Mouse (Mus musculus) ES-E14 (cell line): ENCODE results near the gene Cnot6. TPM values are rescaled to one million over a fixed set of nuclear protein-coding genes. Genes with fewer than 3 reads are reported as not detected.

Source experiments
- DNase-seq: peaks from one replicate; pipeline ENCODE4 v3.0.0-alpha.2; 2013; ENCODE audit warnings: low read depth, low spot score
- H3K27ac ChIP-seq: 2 replicates; pipeline ENCODE4 v1.5.1; 2012; ENCODE audit warnings: low read depth, mild to moderate bottlenecking, low read length, moderate library complexity, mixed read lengths; ENCODE audit not compliant: poor library complexity, insufficient read depth, severe bottlenecking
- H3K36me3 ChIP-seq: 2 replicates; pipeline ENCODE4 v1.6.1; 2012; ENCODE audit warnings: mild to moderate bottlenecking, low read length, moderate library complexity, mixed read lengths; ENCODE audit not compliant: control insufficient read depth, poor library complexity, insufficient read depth, severe bottlenecking
- H3K4me1 ChIP-seq, 2 experiments: fragments of 150-350 bp in 1 of 2; sonication (generic) in 1 of 2; 2 replicates each; pipeline ENCODE4 v1.6.1; 2012; ENCODE audit warnings: low read length in 2 of 2, mild to moderate bottlenecking in 1 of 2, mixed read lengths in 1 of 2; ENCODE audit not compliant: control insufficient read depth in 2 of 2, insufficient read depth in 2 of 2, poor library complexity in 1 of 2
- H3K4me3 ChIP-seq, 2 experiments: fragments of 150-350 bp in 1 of 2; sonication (generic) in 1 of 2; 2 replicates each; pipeline ENCODE4 v1.5.1; 2012; ENCODE audit warnings: low read length in 2 of 2, low read depth in 1 of 2, mild to moderate bottlenecking in 1 of 2, mixed read lengths in 1 of 2; ENCODE audit not compliant: insufficient read depth in 1 of 2, poor library complexity in 1 of 2, severe bottlenecking in 1 of 2
- H3K9ac ChIP-seq: 2 replicates; pipeline ENCODE4 v1.6.1; 2012; ENCODE audit warnings: low read depth, mild to moderate bottlenecking, low read length, mixed read lengths; ENCODE audit not compliant: poor library complexity, insufficient read depth, severe bottlenecking
- H3K9me3 ChIP-seq: fragments of 150-350 bp; sonication (generic); 2 replicates; pipeline ENCODE4 v1.6.1; 2012; ENCODE audit warnings: low read depth, mild to moderate bottlenecking, low read length; ENCODE audit not compliant: control insufficient read depth, insufficient read depth
- CHD2 ChIP-seq: IDR thresholded peaks from 2 replicates; pipeline ENCODE4 v1.6.1; 2014; ENCODE audit warnings: mild to moderate bottlenecking, low read depth, low read length, inconsistent platforms
- HCFC1 ChIP-seq: IDR thresholded peaks from 2 replicates; pipeline ENCODE4 v1.6.1; 2012; ENCODE audit warnings: low read length, inconsistent platforms, borderline replicate concordance; ENCODE audit not compliant: insufficient read depth
- MAFK ChIP-seq: IDR thresholded peaks from 2 replicates; pipeline ENCODE4 v1.6.1; 2014; ENCODE audit warnings: mild to moderate bottlenecking, low read depth, low read length, inconsistent platforms; ENCODE audit not compliant: insufficient read depth
- ZC3H11A ChIP-seq: IDR thresholded peaks from 2 replicates; pipeline ENCODE4 v1.6.1; 2012; ENCODE audit warnings: low read depth, mild to moderate bottlenecking, inconsistent platforms, low read length, borderline replicate concordance
- ZNF384 ChIP-seq: IDR thresholded peaks from 2 replicates; pipeline ENCODE4 v1.6.1; 2012; ENCODE audit warnings: low read depth, low read length, inconsistent platforms
- in situ Hi-C, 2 experiments: fragments of 600-800 bp; cut with MboI; formaldehyde crosslinking; loops; one replicate each; pipeline ENCODE4 v1.15.1; 2025; ENCODE audit warnings: low sequenced_read_pairs in 2 of 2, inconsistent platforms in 1 of 2; ENCODE audit not compliant: unreplicated experiment in 2 of 2
- total RNA-seq: library from RNA; depleted of rRNA; stranded (reverse); fragments of 300-350 nt; gene quantifications from 2 replicates; pipeline ENCODE4 v1.2.3, GENCODE M21; 2012; rRNA removed

The Cnot6 gene
- 39.4 and 45.8 TPM in 2 replicates for total RNA-seq

- H3K27ac ChIP-seq = peak within 1 kb of the TSS; percentile 92
- DNase-seq = peak; percentile 98
- peak; percentile 70; the same call in 1 of the 2 replicates for TF ChIP-seq HCFC1
- TF ChIP-seq MAFK = no peak
- TF ChIP-seq CHD2 = no peak
- H3K4me3 ChIP-seq = peak within 1 kb of the TSS; percentile 91 to 97
- no peaks in the 10 kb centered on the region for H3K9me3 ChIP-seq
- peak within 1 kb of the TSS; percentile 99 for H3K9ac ChIP-seq
- H3K36me3 ChIP-seq = peaks cover 2% of the 10 kb centered on the region; the same call in 1 of the 2 replicates
- peaks cover 4 to 5% of the 10 kb centered on the region in 2 experiments; a peak in 2 of 4 replicates for H3K4me1 ChIP-seq
- in situ Hi-C loops = no loop called here
Observed at GRCm38 (mm10) chr11:49712555-49713335, at the start of gene Cnot6. Cnot6 (minus strand) TSS chr11:49712723.

- no peak for DNase-seq
- H3K36me3 ChIP-seq = no peaks in the 10 kb centered on the region
- in situ Hi-C loops = no loop called here
Observed at GRCm38 (mm10) chr11:49761130-49761529, 48.6 kb upstream of the Cnot6 start.

GRCm38 (mm10) chr11:49758096-49758495, 45.6 kb upstream of the Cnot6 start:
- in situ Hi-C loops = no loop called here
- Histone ChIP-seq H3K36me3 (no peaks in the 10 kb centered on the region), H3K27ac (no peak overlapping the region), H3K9ac (no peak overlapping the region), H3K4me1 (peaks cover 0 to 3% of the 10 kb centered on the region in 2 experiments; a peak in 1 of 4 replicates), H3K4me3 (no peak overlapping the region), H3K9me3 (no peaks in the 10 kb centered on the region)
- DNase-seq = no peak
- TF ChIP-seq CHD2 (no peak), ZC3H11A (no peak), HCFC1 (no peak), ZNF384 (no peak), MAFK (no peak)

More at GRCm38 (mm10) chr11:49761130-49761529, 48.6 kb upstream of the Cnot6 start:
- H3K9ac ChIP-seq = no peak overlapping the region
- no peaks in the 10 kb centered on the region for H3K9me3 ChIP-seq
- no peak overlapping the region for H3K4me3 ChIP-seq
- H3K4me1 ChIP-seq = peaks cover 3 to 18% of the 10 kb centered on the region in 2 experiments; a peak in 2 of 4 replicates
- no peak overlapping the region for H3K27ac ChIP-seq
- TF ChIP-seq ZNF384 = no peak
- TF ChIP-seq MAFK = no peak
- no peak for TF ChIP-seq ZC3H11A
- TF ChIP-seq CHD2 = no peak
- no peak for TF ChIP-seq HCFC1

GRCm38 (mm10) chr11:49754958-49755665, 42.6 kb upstream of the Cnot6 start:
- H3K36me3 ChIP-seq = no peaks in the 10 kb centered on the region
- H3K9me3 ChIP-seq = no peaks in the 10 kb centered on the region
- peaks cover 0 to 3% of the 10 kb centered on the region in 2 experiments; a peak in 1 of 4 replicates for H3K4me1 ChIP-seq
- no peak for TF ChIP-seq ZNF384
- TF ChIP-seq ZC3H11A = no peak
- TF ChIP-seq CHD2 = no peak
- no peak for TF ChIP-seq MAFK
- no peak for TF ChIP-seq HCFC1
- no peak overlapping the region for H3K9ac ChIP-seq
- no peak for DNase-seq
- no peak overlapping the region for H3K4me3 ChIP-seq
- H3K27ac ChIP-seq = no peak overlapping the region
- in situ Hi-C loops = no loop called here
